Mouse (Mus musculus): Measurements from ENCODE around the gene Tsc22d3.

- no peak for TF ChIP-seq EP300 (optimal IDR thresholded peaks at IDR 0.05)
- no peak for TF ChIP-seq CTCF (IDR thresholded peaks at IDR 0.05; ENCODE audit: low read depth)
Observed at GRCm38 (mm10) chrX:140601311-140601710, 852 bp upstream of the Tsc22d3 start.

Measured in stomach, postnatal 0 days (tissue).